Mouse (Mus musculus): ENCODE measurements at regions not wholly inside any gene's neighbourhood (a gene's known extent, or its start where the extent isn't known, plus 50 kb on each side); places are given as distances from the start of the nearest gene placed in this dataset.
A peak's percentile ranks its signal among the peaks of the same experiment; 100 is the strongest.

DNA sequence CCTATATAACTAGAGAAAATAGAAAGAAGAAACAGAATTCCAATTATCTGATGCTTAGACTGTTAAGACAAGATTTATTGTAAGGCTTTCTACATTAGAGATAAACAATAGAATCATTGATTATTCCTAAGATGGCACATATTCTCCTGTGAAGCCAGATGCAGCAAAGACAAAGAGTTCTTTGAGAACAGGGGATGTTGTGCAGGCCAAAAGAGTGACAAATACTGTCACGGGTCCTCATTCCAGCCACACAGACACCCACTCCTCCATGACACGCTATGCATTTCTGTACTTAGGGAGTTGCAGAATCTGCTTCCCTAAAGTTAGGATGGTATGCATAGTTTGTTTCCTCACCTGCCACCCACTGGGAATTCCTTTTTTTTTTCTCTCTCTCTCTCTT is 245.2 kb downstream of the Sv2b start:
- no peak for DNase-seq (ENCODE audit: low read depth)

DNA sequence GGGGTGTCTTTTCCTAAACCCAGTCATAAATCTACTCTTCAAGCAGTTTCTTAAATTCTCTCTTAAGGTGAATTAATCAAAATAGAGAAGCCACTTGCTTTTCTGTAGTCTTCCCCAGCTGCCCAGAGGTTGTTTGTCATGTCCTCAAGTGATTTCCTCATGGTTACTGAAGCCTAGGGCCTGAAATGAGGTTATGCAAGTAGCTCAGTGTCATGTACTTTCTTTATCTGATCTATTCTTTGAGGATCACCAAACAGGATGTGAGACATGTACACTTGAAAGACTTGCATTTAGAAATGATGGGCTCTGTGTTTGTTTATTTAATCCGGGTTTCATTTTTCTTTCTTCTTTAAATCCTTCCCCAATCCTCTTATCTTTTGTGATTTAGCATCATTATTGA is 258.8 kb downstream of the Sv2b start:
- no peak for DNase-seq (ENCODE audit: low read depth)

DNA sequence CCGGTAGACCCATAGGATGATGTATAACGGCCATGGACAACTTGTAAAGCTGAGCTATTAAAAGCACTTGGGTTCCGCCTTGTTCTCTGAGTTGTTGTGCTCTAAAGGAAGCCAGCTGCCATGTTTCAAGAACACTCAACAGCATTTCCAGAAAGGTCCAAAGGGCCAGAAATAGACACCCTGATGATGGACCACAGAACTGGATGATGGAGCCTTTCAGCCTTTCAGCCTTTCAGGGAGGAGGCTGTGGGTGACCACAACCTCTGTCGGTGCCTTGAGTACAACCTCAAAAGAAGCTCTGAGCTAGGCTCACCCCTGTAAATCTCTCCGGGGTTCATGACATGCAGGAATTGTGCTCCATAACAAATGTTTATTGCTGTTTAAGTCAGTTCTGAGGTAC is 259.3 kb downstream of the Sv2b start:
- no peak for DNase-seq (ENCODE audit: low read depth)

DNA sequence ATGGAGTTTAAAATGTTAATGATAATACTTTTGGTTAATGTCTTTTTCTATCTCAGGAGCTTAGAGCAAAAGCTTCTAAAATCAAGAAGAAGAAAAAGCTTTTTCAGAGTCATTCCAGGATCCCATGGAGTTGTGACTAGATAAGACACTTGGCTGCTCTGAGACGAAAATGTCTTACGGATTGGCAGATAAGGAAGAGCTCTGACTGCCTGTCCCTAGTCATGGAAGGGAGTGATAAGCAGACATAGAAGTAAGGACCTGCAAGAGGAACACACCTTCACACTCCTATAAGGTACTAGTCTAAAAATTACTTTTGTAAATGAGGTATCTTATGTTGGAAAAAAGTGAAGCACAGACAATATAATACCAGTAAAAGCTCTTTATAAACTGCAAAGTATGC is 260.2 kb downstream of the Sv2b start:
- no peak for DNase-seq (ENCODE audit: low read depth)

DNA sequence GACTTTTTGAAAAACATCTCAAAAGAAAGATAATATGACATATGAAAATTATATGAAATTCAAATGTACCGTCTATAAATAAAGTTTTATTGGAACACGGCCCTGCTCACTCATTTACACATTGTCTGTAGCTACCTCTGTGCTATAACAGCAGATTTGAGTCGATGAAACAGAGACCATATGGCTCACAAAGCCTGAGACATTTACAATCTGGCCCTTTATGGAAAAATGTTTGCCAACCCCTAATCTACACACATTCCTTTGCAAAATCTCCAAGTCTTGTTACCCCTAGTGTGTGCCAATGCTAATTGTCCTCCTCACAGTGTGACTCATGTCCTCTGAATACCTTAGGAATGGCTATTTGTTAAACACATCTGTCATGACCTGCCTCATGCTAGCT is 261.2 kb downstream of the Sv2b start:
- no peak for DNase-seq (ENCODE audit: low read depth)

DNA sequence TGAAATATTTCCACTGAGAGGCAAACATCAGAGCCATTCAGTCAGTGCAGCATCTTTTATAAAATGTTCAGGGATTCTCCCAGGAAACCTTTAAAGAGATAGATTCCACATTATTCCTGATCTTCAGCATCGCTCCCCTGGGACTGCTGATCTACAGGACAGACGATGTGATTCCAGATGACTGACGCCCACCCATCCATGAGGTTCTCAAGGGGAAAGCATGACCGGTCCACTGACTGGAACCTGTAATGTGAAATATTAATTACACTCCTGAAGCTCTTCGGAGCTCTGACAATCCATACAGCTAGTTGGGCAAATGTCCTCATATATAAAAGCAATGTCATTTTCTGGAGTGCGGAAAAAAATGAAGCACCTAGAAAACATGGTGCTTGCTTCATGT is 268.2 kb downstream of the Sv2b start:
- no peak for DNase-seq (ENCODE audit: low read depth)

DNA sequence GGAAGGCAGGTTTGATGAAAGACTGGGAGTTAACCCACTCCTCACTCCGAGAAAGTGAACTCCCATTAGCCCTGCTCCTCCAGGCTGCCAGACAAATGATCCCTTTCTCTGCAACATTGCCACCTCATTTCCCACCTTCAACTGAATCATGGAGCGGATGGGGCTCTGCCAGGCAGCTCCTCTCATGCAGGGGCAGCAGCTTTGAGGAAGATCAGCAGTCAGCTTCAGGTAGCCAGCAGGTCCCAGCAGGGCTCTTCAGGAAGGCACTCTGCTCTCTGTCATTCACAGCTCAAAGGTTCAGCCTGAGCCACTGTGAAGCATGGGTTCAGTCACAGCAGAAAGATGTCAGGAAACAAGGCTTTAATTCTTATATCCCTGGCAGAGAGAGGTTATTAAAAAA is 282.9 kb downstream of the Sv2b start:
- no peak for DNase-seq (ENCODE audit: low read depth)

DNA sequence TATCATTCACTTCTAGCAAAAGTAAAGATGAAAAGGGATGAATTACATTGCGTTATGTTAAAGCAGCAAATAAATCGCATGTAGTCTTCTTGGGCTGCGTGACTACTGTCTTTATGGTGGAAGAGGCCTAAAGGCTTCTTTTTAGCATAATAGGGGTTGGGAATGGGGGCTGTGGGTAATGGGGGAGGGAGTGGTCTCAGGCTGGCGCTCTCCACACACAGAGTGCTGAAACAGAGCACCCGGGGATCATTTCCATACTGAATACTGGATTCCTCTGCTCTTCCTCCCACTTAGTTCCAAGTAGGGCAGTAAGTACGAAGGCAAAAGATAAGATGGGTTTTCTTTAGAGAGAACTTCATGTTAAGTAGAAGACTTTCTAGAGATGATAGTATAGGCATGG is 287.1 kb downstream of the Sv2b start:
- no peak for DNase-seq (ENCODE audit: low read depth)

DNA sequence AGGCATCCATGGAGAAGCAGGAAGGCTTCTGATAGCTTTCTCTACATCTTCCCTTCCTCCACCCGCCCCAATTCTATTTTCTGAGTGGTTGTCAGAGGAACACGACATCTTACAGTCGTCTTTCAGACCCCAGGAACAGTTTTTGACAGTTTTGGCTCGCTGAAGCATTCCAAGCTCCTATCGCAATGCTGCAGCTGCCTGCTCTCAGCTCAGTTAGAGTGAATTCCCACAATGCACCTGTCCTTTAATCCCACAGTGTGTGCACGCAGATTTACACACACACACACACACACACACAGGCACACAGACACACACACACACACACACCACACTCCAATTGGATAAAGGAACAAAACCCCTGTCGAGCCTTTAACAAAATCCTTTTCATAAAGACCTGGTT is 290.4 kb downstream of the Sv2b start:
- no peak for DNase-seq (ENCODE audit: low read depth)

DNA sequence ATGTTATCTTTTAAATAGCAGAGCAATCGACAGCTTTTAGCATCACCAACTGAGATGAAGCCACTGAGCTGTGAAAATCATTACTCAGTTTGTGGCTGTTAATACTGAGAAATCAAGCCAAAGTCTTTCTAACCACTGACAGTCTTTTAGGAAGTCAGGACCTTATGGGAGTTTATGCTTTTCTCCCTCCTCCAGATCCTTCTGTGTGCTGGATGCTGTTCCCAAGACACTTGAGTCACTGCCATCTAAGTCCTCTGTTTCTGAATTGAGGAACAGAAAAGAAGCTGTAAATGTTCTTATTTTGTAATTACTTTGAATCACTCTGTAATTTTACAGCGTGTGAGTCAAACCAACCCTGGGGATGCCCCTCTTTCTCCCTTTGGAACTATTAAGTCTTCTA is 300.6 kb downstream of the Sv2b start:
- DNase-seq (ENCODE audit: low read depth), result no peak

DNA sequence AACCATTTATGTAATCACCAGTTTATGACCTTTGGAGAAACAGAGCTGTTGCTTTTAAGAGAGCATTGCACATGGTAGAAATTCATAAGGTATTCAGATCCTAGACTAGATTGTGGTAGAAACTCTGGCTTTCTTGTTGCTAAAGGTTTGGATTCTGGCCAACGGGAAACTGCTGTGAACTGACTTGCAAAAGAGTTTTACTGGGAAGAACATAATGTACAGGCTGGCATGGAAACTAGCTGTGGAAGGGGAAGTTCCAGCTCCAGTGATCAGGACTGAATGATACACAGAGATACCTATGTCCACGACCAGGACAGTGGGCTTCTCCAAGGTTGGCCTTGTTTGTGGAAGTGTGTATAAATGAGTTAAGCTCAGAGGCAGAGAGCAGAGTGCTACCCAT is 318.9 kb downstream of the Sv2b start:
- DNase-seq (ENCODE audit: low read depth), result no peak

DNA sequence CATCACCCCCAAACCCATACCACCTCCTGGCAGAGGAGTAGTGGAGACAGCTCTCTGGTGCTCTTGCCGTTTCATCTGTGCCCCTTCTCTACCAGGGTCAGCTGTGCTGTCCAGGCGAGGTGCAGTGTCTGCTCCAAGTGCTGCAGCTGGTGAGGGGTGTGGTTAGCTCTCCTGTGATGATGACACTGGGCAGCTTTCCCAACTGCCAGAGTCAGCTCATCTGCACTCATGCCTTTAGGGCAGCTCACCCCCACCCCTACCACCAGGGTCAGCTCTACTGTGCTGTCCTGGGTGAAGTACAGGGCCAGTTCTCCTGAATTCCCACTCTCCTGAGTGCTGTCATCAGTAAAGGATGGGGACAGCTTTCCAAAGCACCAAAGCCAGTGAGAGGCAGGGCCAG is 329.6 kb downstream of the Sv2b start:
- no peak for DNase-seq (ENCODE audit: low read depth)

DNA sequence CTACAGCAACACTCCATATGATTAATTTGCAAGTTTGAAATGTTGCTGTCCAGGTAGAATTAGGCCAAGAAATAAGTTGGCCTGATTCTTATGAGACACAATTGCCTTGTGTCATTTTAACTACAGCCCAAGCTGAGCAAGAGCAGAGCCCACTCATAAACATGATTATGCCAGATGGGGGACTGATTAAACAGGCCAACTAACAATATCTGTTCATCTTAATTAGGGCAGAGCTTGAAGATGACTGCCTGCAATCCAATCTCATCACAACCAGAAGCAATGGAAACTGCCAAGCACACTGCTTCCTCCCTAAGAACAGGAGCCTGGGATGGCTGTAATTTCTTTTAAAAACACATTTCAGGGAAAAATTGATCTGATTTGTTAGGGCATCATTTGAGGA is 333.1 kb downstream of the Sv2b start:
- no peak for DNase-seq (ENCODE audit: low read depth)

DNA sequence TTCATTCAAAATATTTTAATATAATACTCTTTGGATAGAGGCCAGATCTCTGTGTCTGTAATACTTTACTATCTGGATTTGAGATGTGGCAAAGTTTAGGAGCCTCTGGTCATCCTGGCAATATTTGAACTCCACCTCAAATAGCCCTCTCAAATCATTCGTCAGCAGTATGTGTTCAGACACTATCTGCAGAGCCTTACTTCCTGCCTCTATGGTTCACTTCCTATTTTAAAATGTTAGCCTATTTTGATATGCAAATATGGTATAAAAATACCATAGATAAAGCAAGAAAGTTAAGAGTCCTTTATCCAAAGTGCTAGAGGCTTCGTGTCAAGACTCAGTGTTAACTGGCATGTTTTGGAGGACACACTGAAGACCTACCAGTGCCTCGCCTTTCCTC is 334.6 kb downstream of the Sv2b start:
- DNase-seq (ENCODE audit: low read depth), result no peak

DNA sequence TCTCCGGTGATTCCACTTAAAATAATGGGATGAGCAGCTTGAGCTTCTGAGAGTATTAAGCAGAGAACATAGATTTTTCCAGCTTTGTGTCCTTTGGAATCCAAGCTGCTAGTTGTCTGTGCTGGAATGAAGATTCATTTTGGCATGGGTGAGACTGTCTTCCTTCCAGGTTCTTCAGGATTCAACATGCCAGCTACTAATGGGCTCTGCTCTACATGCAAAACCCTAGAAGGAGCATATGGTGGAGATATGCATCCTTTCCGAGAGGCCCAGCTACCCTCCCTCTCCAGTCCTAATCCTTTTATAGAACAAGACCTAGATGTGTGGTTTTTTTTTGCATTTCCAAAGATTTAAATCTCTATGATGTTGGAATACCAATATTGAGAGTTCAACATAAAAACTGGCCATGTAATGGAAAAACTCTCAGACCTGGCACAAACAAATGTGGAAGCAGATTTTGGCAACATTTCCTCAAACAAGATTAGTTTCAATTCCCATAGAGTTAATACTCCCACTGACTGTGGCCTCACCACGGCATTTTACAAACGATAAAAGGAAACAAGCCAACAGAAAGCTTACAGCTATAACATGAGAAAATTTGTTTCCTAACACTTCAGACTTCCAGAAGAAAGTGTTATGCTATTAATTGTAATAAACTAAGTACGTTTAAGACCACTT is 364.5 kb downstream of the Sv2b start:
- no peak for DNase-seq (ENCODE audit: low read depth)

DNA sequence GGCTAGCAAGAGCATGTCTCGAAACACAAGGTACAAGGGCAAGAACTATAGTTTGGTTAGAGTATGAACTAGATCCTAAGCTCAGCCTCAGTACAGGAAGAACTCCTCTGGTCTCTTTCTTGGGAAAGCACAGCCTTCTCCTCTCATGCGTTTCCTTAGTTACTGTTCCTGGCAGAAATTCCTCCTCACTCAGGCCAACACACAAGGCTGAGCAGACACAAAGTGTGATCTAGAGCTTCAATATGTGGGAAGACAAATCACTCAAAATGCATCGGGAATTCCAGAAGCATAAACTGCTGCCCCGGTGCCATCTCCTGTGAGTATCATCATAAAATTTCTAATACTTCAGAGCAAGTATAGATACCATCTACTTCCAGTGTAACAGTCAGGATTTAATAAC is 366.1 kb downstream of the Sv2b start:
- DNase-seq (ENCODE audit: low read depth), result no peak

DNA sequence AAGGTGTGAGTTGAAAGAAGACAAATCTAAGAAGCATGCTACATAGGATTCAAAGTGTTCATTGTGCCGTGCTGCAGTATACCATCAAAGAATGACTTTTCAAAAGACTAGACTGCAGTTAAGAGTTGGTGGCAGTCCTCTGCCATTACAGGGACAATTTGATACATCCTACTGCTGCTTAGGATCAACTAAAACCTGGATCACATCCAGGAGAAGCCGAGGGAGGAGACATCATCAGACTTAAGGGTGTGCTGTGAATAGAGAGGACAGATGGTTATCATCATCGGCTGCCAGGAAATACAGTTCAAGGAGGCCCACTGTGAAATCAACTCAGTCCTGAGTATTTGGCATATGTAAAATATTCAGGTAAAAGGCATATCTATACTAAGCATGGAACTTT is 366.9 kb downstream of the Sv2b start:
- DNase-seq (ENCODE audit: low read depth), result no peak

DNA sequence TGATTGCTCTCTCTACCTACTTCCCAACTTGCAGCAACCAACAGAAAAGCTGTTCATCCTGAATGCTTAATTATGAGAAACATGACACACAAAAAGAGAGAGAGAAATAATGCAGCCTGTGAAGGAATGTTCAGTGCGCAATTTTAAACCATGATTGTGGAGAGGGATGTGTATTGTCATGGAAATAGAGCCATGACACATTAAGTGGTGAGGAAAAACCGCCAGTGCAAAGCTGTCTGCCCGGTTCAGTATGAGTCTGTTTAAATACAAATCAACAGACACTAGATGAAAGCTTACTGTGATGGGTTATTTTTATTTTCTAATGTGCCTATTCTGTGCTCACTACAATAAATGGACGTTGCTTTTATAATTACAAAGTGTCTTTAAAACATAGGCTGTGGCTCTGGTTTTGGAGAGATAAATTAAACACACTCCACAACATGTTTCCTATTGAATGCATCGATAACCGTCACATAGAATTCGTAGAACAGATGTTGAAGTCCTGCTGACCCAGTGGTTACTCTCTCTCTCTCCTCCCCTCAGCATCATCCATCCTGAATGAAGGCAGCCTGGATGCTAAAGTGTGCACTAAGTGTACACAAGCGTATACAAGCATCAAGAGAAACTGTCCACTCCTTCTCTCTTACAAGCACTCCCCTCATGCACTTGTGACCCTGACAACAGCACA is 374.7 kb upstream of the Slco3a1 start:
- no peak for DNase-seq (ENCODE audit: low read depth)

DNA sequence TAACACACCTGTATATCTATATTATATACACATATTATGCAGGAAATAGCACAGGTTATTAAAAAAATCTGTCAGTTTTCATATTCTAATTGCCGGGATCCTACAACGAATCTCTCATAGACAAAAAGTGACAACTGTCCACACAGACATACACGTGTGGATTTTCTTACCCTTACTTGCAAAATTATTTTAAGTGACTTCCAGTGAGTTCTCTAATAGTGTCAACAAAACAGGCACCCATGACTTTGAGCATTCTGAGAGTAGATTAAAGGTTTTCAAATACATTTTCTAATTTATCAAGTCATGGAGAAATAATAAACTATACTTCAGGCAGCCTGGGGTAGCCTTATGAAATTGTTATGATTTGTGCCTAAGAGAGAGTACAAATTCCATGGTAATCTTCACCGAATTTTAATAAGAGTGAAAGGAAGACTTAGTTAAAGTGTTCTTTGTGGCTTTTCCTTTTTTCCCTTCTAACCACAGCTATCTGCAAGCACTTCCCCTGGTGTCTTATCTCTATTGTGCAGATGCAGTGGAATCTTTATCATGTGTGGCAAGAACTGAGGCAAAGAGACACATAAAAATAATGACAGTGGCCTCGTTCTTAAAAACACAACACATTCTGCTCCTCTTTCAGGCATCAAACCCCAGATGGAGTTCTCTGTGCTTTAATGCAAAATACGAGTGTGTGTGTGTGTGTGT is 373.8 kb upstream of the Slco3a1 start:
- DNase-seq (ENCODE audit: low read depth), result peak; percentile 18

DNA sequence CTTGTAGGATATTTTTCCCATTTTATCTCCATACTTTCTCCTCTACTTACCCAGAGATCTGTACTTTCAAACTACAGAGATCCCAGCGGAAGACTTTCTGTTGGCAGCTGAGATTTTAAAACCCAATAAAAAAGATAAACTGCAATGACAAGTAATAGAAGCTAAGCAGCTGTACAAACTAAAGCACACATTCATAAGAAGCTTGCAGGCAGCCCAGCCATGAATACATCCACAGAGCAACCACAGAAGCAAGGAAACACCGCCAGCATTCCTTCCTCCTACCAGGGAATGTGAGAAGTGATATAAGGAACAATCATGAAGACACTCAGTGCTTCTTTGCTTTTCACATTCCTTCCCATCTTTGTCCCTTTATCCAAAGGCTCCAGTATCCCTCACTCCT is 372.1 kb upstream of the Slco3a1 start:
- no peak for DNase-seq (ENCODE audit: low read depth)

DNA sequence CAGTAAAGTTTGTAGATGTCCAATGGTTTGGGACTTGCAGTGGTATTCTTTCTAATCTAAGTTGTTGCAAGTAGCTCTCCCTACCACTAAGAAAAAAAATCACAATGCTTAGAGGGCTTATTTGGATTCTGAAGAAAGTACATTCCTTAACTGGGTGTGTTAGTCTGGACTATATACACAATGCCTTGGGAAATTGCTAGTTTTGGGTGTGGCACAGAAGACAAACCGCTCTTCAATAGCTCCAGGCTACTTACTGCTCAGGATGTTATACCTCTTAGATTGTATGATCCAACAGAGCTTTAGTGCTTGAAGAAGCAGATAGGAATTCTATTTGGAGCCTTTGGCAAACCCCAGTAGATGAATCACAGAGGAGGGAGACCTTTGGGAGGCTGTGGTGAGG is 369.6 kb upstream of the Slco3a1 start:
- DNase-seq (ENCODE audit: low read depth), result no peak

DNA sequence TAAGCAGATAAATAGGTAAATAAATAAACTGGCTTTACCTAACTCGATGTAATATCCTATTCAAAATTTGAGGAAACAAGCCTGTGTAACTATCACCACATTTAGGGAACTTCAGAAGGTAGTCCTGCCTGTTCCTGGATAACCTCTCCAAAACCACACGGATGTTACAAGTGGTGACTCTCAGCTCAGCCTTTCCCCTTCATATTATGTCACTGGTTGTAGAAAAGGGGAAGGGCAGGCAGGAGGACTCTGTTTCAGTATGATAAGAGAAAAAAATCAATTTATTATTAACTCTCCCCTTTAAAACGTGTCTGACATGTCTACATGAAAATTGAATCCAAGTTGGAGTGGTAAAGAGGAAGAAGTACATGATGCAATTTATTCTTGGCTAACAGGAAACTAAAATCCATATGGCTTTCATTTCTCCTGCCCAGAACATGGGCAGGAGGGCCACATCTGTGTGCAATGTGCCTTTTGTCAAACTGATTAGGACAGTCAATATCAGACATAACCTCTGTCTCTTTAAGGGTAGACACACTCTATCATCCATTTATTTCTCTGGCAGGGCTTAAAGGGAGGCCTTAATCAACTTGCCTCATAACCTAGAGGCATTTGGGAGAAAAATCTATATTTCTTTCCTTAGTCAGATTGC is 353.9 kb upstream of the Slco3a1 start:
- DNase-seq (ENCODE audit: low read depth), result peak; percentile 29

DNA sequence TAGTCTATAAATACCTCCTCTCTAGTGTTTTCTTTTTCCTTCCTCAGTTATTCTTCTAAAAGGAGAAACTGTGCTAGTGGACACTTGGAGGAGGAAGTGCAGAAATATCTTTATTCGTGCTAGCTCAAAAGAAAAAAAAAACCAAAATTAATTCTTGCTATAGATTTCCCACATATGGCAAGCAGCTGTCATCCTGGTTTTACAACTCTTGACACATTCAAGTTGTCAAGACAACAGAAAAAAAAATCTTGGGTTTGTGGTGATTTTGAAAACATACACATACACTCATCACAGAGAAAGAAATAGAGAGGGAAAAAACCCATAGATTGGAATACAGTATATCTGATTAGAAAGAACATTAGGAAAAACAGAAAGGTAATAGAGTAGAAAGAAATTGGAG is 352.8 kb upstream of the Slco3a1 start:
- DNase-seq (ENCODE audit: low read depth), result no peak
